9 mouse cellular contexts compared by ENCODE assay signal in the genomic region with DNA sequence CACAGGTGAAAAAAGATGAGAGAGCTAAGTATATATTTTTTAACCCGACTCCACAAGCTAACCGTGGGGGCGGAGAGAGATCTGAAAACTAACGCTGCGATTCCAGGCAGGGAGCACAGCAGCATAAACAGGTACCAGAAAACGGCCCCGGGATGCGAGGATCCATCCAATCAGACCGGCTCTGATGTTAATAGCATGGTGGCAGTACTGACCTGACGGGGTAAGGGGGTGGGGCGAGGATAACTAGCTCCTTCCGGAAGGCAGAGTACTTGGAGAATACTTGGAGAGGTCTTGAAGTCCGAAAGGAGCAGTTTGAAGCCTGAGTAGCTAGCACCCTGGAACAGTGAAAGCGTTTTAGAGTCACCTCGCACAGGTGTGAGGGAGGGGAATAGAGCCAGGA. TPM values are rescaled to one million over a fixed set of nuclear protein-coding genes. Genes with fewer than 3 reads are reported as not detected.
DNase-seq lines count a peak whose midpoint lies in the region; ATAC-seq and TF ChIP-seq lines count a peak whose summit lies in the region.
"Had no signal": no experiment of that assay in that cellular context is flagged by ENCODE, and none has a peak within 500 bp of the region (broad histone marks: within the 10 kb centered on the region; RNA-seq: fewer than 3 reads in every experiment).

No protein-coding gene starts in this region.

- peak overlapping the region; percentile 62 for H3K4me2 ChIP-seq in lung, embryonic 14.5 days
- peak overlapping the region; percentile 69 for H3K4me2 ChIP-seq in hindbrain, embryonic 11.5 days (replicated peaks; ENCODE audit: low read depth, low read length)

- ATAC-seq in lung, embryonic 14.5 days (ENCODE audit: insufficient read depth), result peak; percentile 16; the same call in 1 of the 2 replicates
- ATAC-seq in hindbrain, embryonic 11.5 days (ENCODE audit: low FRiP score), result peak; percentile 8; the same call in 1 of the 2 replicates

- peak; percentile 7 for DNase-seq in lung, embryonic 14.5 days
- no peak for DNase-seq in lung, postnatal 4 days
- DNase-seq in hindbrain, embryonic 11.5 days (ENCODE audit: low spot score), result peak; percentile 34
- peak; percentile 8 for DNase-seq in lung, postnatal 10 days
- DNase-seq in urinary bladder, postnatal 4 days (ENCODE audit: low spot score in 2 of 2), result no peak
- DNase-seq in adrenal gland, adult (ENCODE audit: inconsistent age in 2 of 2, low spot score in 1 of 2), result no peak
- no peak for DNase-seq in thymus, postnatal 10 days (ENCODE audit: low spot score in 2 of 2)
- no peak for DNase-seq in right cerebral cortex, postnatal 25 days

- 4% methylated on average over 15 of the region's 15 CpGs for WGBS in lung, embryonic 14.5 days
- 4% methylated on average over 15 of the region's 15 CpGs for WGBS in hindbrain, embryonic 11.5 days

- no peak for TF ChIP-seq CTCF in lung, embryonic 14.5 days (IDR thresholded peaks at IDR 0.05; ENCODE audit: low read depth)

- H3K27ac ChIP-seq in lung, embryonic 14.5 days (ENCODE audit: low read depth), result no peak overlapping the region
- H3K27ac ChIP-seq in hindbrain, embryonic 11.5 days (ENCODE audit: low read depth, low read length), result no peak overlapping the region

- H3K9ac ChIP-seq in lung, embryonic 14.5 days, result no peak overlapping the region
- H3K9ac ChIP-seq in hindbrain, embryonic 11.5 days (ENCODE audit: low read depth, low read length), result no peak overlapping the region

- no peaks in the 10 kb centered on the region for H3K9me3 ChIP-seq in lung, embryonic 14.5 days (ENCODE audit: low read depth, low read length)
- no peaks in the 10 kb centered on the region for H3K9me3 ChIP-seq in hindbrain, embryonic 11.5 days (ENCODE audit: control insufficient read depth, low read length)

- no peaks in the 10 kb centered on the region for H3K36me3 ChIP-seq in lung, embryonic 14.5 days (ENCODE audit: insufficient read depth)
- no peaks in the 10 kb centered on the region for H3K36me3 ChIP-seq in hindbrain, embryonic 11.5 days (ENCODE audit: control insufficient read depth, insufficient read depth, low read length)

- H3K27me3 ChIP-seq in lung, embryonic 14.5 days (ENCODE audit: insufficient read depth, low read length), result peaks cover 23% of the 10 kb centered on the region
- peaks cover 21% of the 10 kb centered on the region for H3K27me3 ChIP-seq in hindbrain, embryonic 11.5 days (ENCODE audit: control insufficient read depth, insufficient read depth, low read length)

- peaks cover 3% of the 10 kb centered on the region; the same call in 1 of the 2 replicates for H3K4me1 ChIP-seq in lung, embryonic 14.5 days (ENCODE audit: insufficient read depth)
- no peaks in the 10 kb centered on the region for H3K4me1 ChIP-seq in hindbrain, embryonic 11.5 days (replicated peaks; ENCODE audit: control insufficient read depth, insufficient read depth, low read length)

- H3K4me3 ChIP-seq in lung, embryonic 14.5 days (ENCODE audit: low read depth, low read length), result peak overlapping the region; percentile 34; the same call in 1 of the 2 replicates
- H3K4me3 ChIP-seq in hindbrain, embryonic 11.5 days (ENCODE audit: low read depth, low read length), result peak overlapping the region; percentile 34
- H3K4me3 ChIP-seq: erythroblast, embryonic 14.5 days had no signal

RNA-seq across cellular contexts. Expression of a gene that starts 1.1 kb away (rescaled TPM):
- polyA plus RNA-seq in lung, embryonic 14.5 days (2014; fragmentation: Nextera tagmentation; extraction: Ambion mirVana), result 0.09 TPM in 1 of 2 replicates, not detected in the other
- 0.15 and 0.22 TPM in 2 replicates for polyA plus RNA-seq in hindbrain, embryonic 11.5 days (2014; fragmentation: Nextera tagmentation; extraction: Ambion mirVana)
- polyA plus RNA-seq: erythroblast, embryonic 14.5 days had no signal

Comparison
In these comparisons a context has a peak if more than half of its experiments do, and no peak if none do; other contexts are left out.
1. DNase-seq: peak in lung, embryonic 14.5 days (single experiment), hindbrain, embryonic 11.5 days (single experiment) and lung, postnatal 10 days (single experiment); none in lung, postnatal 4 days (0 of 2), urinary bladder, postnatal 4 days (0 of 2), adrenal gland, adult (0 of 2), thymus, postnatal 10 days (0 of 2) and right cerebral cortex, postnatal 25 days (single experiment).